Mouse (Mus musculus) E14TG2a.4 (cell line): ENCODE measurements around the gene Slc41a2.

Experiments
- H3K27me3 ChIP-seq: 2 replicates; pipeline ENCODE4 v1.6.1; 2014; ENCODE audit warnings: low read length, control low read depth; ENCODE audit not compliant: insufficient read depth
- H3K36me3 ChIP-seq: 2 replicates; pipeline ENCODE4 v1.6.1; 2014; ENCODE audit warnings: low read length, control low read depth; ENCODE audit not compliant: insufficient read depth
- H3K4me1 ChIP-seq: replicated peaks from 2 replicates; pipeline ENCODE4 v1.6.1; 2014; ENCODE audit warnings: low read depth, low read length, control low read depth
- H3K4me3 ChIP-seq: replicated peaks from 2 replicates; pipeline ENCODE4 v1.5.1; 2014; ENCODE audit warnings: mild to moderate bottlenecking, low read length
- H3K9me3 ChIP-seq: 2 replicates; pipeline ENCODE4 v1.6.1; 2014; ENCODE audit warnings: low read length, control low read depth
- CTCF ChIP-seq: conservative IDR thresholded peaks from 2 replicates; pipeline ENCODE4 v1.5.1; 2014; ENCODE audit warnings: low read length
- NANOG ChIP-seq: IDR thresholded peaks from 2 replicates; pipeline ENCODE4 v1.6.1; 2014; ENCODE audit warnings: borderline replicate concordance, low read length, mixed read lengths
- POU5F1 ChIP-seq: IDR thresholded peaks from 2 replicates; pipeline ENCODE4 v1.6.1; 2014; ENCODE audit warnings: low read length, borderline replicate concordance

Gene Slc41a2

GRCm38 (mm10) chr10:83218778-83219177 lies 118.9 kb downstream of the Slc41a2 start:
- no peaks in the 10 kb centered on the region for H3K4me1 ChIP-seq
- no peak overlapping the region for H3K4me3 ChIP-seq
- no peak for TF ChIP-seq CTCF
- TF ChIP-seq POU5F1 = no peak
- no peak for TF ChIP-seq NANOG
- H3K27me3 ChIP-seq = no peaks in the 10 kb centered on the region
- H3K9me3 ChIP-seq = no peaks in the 10 kb centered on the region
- no peaks in the 10 kb centered on the region for H3K36me3 ChIP-seq

GRCm38 (mm10) chr10:83217256-83217655 lies 120.4 kb downstream of the Slc41a2 start:
- Histone ChIP-seq H3K9me3 (peaks cover 5% of the 10 kb centered on the region; the same call in 1 of the 2 replicates), H3K27me3 (no peaks in the 10 kb centered on the region)
- TF ChIP-seq NANOG (no peak), POU5F1 (no peak), CTCF (no peak)

GRCm38 (mm10) chr10:83215559-83215958 lies 122.1 kb downstream of the Slc41a2 start:
- Histone ChIP-seq H3K4me3 (no peak overlapping the region), H3K36me3 (no peaks in the 10 kb centered on the region), H3K9me3 (peaks cover 5% of the 10 kb centered on the region; the same call in 1 of the 2 replicates), H3K27me3 (peaks cover 3% of the 10 kb centered on the region; the same call in 1 of the 2 replicates), H3K4me1 (no peaks in the 10 kb centered on the region)
- TF ChIP-seq NANOG (no peak), CTCF (no peak), POU5F1 (no peak)

More at GRCm38 (mm10) chr10:83217256-83217655, 120.4 kb downstream of the Slc41a2 start:
- H3K4me1 ChIP-seq = no peaks in the 10 kb centered on the region
- H3K4me3 ChIP-seq = no peak overlapping the region
- H3K36me3 ChIP-seq = no peaks in the 10 kb centered on the region

- Histone ChIP-seq H3K36me3 (no peaks in the 10 kb centered on the region), H3K4me3 (no peak overlapping the region), H3K9me3 (peaks cover 5% of the 10 kb centered on the region; the same call in 1 of the 2 replicates), H3K27me3 (peaks cover 3% of the 10 kb centered on the region; the same call in 1 of the 2 replicates), H3K4me1 (no peaks in the 10 kb centered on the region)
- TF ChIP-seq NANOG (no peak), CTCF (no peak)
These were observed 125.1 kb downstream of the Slc41a2 start for GRCm38 (mm10) chr10:83212618-83213017.

GRCm38 (mm10) chr10:83210968-83211583 lies 126.6 kb downstream of the Slc41a2 start:
- Histone ChIP-seq H3K4me3 (no peak overlapping the region), H3K27me3 (peaks cover 3% of the 10 kb centered on the region; the same call in 1 of the 2 replicates), H3K4me1 (peaks cover 8% of the 10 kb centered on the region; the same call in 1 of the 2 replicates), H3K36me3 (no peaks in the 10 kb centered on the region), H3K9me3 (peaks cover 5% of the 10 kb centered on the region; the same call in 1 of the 2 replicates)
- no peak for TF ChIP-seq CTCF
- no peak for TF ChIP-seq POU5F1
- no peak for TF ChIP-seq NANOG

- no peak for TF ChIP-seq NANOG
- TF ChIP-seq POU5F1 = no peak
- no peak for TF ChIP-seq CTCF
- no peak overlapping the region for H3K4me3 ChIP-seq
These were observed 127.6 kb downstream of the Slc41a2 start for GRCm38 (mm10) chr10:83210122-83210521.

GRCm38 (mm10) chr10:83209388-83209787 lies 128.3 kb downstream of the Slc41a2 start:
- Histone ChIP-seq H3K27me3 (peaks cover 3% of the 10 kb centered on the region; the same call in 1 of the 2 replicates), H3K4me3 (no peak overlapping the region), H3K9me3 (peaks cover 5% of the 10 kb centered on the region; the same call in 1 of the 2 replicates), H3K4me1 (peaks cover 8% of the 10 kb centered on the region; the same call in 1 of the 2 replicates), H3K36me3 (no peaks in the 10 kb centered on the region)
- TF ChIP-seq POU5F1 (no peak), CTCF (no peak)

More at GRCm38 (mm10) chr10:83210122-83210521, 127.6 kb downstream of the Slc41a2 start:
- Histone ChIP-seq H3K27me3 (peaks cover 3% of the 10 kb centered on the region; the same call in 1 of the 2 replicates), H3K4me1 (peaks cover 8% of the 10 kb centered on the region; the same call in 1 of the 2 replicates), H3K36me3 (no peaks in the 10 kb centered on the region), H3K9me3 (peaks cover 5% of the 10 kb centered on the region; the same call in 1 of the 2 replicates)

GRCm38 (mm10) chr10:83208436-83208835 lies 129.2 kb downstream of the Slc41a2 start:
- no peaks in the 10 kb centered on the region for H3K36me3 ChIP-seq
- H3K27me3 ChIP-seq = peaks cover 3% of the 10 kb centered on the region; the same call in 1 of the 2 replicates
- no peak for TF ChIP-seq NANOG
- no peak for TF ChIP-seq CTCF
- TF ChIP-seq POU5F1 = no peak
- no peak overlapping the region for H3K4me3 ChIP-seq
- H3K9me3 ChIP-seq = peaks cover 4% of the 10 kb centered on the region; the same call in 1 of the 2 replicates
- H3K4me1 ChIP-seq = peaks cover 8% of the 10 kb centered on the region; the same call in 1 of the 2 replicates
